In genomic region chr12:14315780-14316179, GRCm38 (mm10) we compare ENCODE assay signal across 9 mouse cellular contexts.
DNase-seq lines count a peak whose midpoint lies in the region; ATAC-seq lines count a peak whose summit lies in the region.
"Had no signal": no experiment of that assay in that cellular context is flagged by ENCODE, and none has a peak within 500 bp of the region (broad histone marks: within the 10 kb centered on the region; RNA-seq: fewer than 3 reads in every experiment).

No protein-coding gene starts in this region.

- DNase-seq in layer of hippocampus, adult 8-10 months (ENCODE audit: low spot score in 2 of 2) = peak; percentile 11
- DNase-seq in layer of hippocampus, postnatal 36 days = no peak
- peak; percentile 85 for DNase-seq in brain, adult 2 months (ENCODE audit: low read depth, low spot score)
- peak; percentile 21 to 69 for DNase-seq in frontal cortex, postnatal 36 days (ENCODE audit: low spot score in 2 of 2)
- DNase-seq in left cerebral cortex, postnatal 10 days (ENCODE audit: extremely low spot score in 1 of 2, low spot score in 2 of 2) = peak; percentile 22 to 28
- no peak for DNase-seq in gastrocnemius, postnatal 14 days

- H3K36me3 ChIP-seq in forebrain, embryonic 13.5 days (ENCODE audit: poor library complexity, severe bottlenecking) = no peaks in the 10 kb centered on the region
- H3K36me3 ChIP-seq in hindbrain, embryonic 13.5 days = no peaks in the 10 kb centered on the region
- H3K36me3 ChIP-seq: heart, embryonic 15.5 days had no signal

- H3K4me3 ChIP-seq in forebrain, embryonic 13.5 days = no peak overlapping the region
- no peak overlapping the region for H3K4me3 ChIP-seq in hindbrain, embryonic 13.5 days
- H3K4me3 ChIP-seq: heart, embryonic 15.5 days had no signal

- WGBS in forebrain, embryonic 13.5 days = 72% methylated on average over 5 of the region's 5 CpGs
- 73% methylated on average over 5 of the region's 5 CpGs for WGBS in hindbrain, embryonic 13.5 days

- H3K4me2 ChIP-seq in forebrain, embryonic 13.5 days = no peak overlapping the region
- H3K4me2 ChIP-seq in hindbrain, embryonic 13.5 days = no peak overlapping the region
- H3K4me2 ChIP-seq: heart, embryonic 15.5 days had no signal

- intact Hi-C loops in left cerebral cortex, postnatal 10 days (cut with DNase I) = no loop called here
- intact Hi-C loops in gastrocnemius, postnatal 14 days (cut with DNase I; ENCODE audit: low total_unique reads) = no loop called here

- no peak overlapping the region for H3K9ac ChIP-seq in forebrain, embryonic 13.5 days
- no peak overlapping the region for H3K9ac ChIP-seq in hindbrain, embryonic 13.5 days
- H3K9ac ChIP-seq: heart, embryonic 15.5 days had no signal

- no peaks in the 10 kb centered on the region for H3K4me1 ChIP-seq in forebrain, embryonic 13.5 days
- no peaks in the 10 kb centered on the region for H3K4me1 ChIP-seq in hindbrain, embryonic 13.5 days (replicated peaks)
- H3K4me1 ChIP-seq: heart, embryonic 15.5 days had no signal

- H3K9me3 ChIP-seq in forebrain, embryonic 13.5 days (replicated peaks) = no peaks in the 10 kb centered on the region
- no peaks in the 10 kb centered on the region for H3K9me3 ChIP-seq in hindbrain, embryonic 13.5 days
- H3K9me3 ChIP-seq: heart, embryonic 15.5 days had no signal

- no peak overlapping the region for H3K27ac ChIP-seq in forebrain, embryonic 13.5 days
- H3K27ac ChIP-seq in hindbrain, embryonic 13.5 days = no peak overlapping the region
- H3K27ac ChIP-seq: heart, embryonic 15.5 days had no signal

- no peaks in the 10 kb centered on the region for H3K27me3 ChIP-seq in forebrain, embryonic 13.5 days
- H3K27me3 ChIP-seq in hindbrain, embryonic 13.5 days = no peaks in the 10 kb centered on the region
- H3K27me3 ChIP-seq: heart, embryonic 15.5 days had no signal

- no peak for ATAC-seq in forebrain, embryonic 13.5 days
- no peak for ATAC-seq in hindbrain, embryonic 13.5 days (ENCODE audit: low FRiP score)

Comparison
In these comparisons a context has a peak if more than half of its experiments do, and no peak if none do; other contexts are left out.
1. DNase-seq: peak in layer of hippocampus, adult 8-10 months (2 of 2), brain, adult 2 months (single experiment), frontal cortex, postnatal 36 days (2 of 2) and left cerebral cortex, postnatal 10 days (2 of 2); none in layer of hippocampus, postnatal 36 days (0 of 2) and gastrocnemius, postnatal 14 days (single experiment).